Mouse (Mus musculus) G1E-ER4 (cell line): ENCODE results near the gene Gm49358. TPM values are rescaled to one million over a fixed set of nuclear protein-coding genes. Genes with fewer than 3 reads are reported as not detected.

Source experiments
- GATA1 ChIP-seq: IDR thresholded peaks from one replicate; pipeline ENCODE4 v1.8.0; 2012; ENCODE audit warnings: low read length, inconsistent platforms
- polyA plus RNA-seq: library from polyadenylated mRNA; stranded (reverse); fragments of >175 nt; gene quantifications from 2 replicates; pipeline ENCODE4 v1.2.3, GENCODE M21; 2012

Gm49358 gene
- polyA plus RNA-seq, 1 experiment: not detected

GRCm38 (mm10) chr10:86872591-86872990 lies 108.8 kb downstream of the Gm49358 start:
- TF ChIP-seq GATA1: no peak

DNA sequence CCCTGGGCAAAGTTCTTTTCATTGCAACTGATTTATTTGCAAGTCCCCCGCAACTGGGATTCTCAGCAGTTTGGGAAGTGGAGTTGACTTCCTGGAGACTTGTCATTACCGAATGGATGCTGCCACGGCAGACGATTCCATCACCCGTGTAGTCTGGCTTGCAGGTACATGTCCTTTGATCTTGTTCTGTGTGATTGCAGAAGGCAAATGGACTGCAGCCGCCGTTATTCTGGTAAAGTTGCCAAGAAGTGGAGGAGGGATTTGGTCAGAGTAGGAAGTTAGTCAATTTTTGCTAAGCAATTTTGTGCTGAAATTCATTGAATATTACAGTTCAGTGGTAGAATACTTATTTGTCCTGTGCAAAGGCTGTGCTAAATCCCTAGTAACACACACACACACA lies 114.9 kb downstream of the Gm49358 start:
- no peak for TF ChIP-seq GATA1

DNA sequence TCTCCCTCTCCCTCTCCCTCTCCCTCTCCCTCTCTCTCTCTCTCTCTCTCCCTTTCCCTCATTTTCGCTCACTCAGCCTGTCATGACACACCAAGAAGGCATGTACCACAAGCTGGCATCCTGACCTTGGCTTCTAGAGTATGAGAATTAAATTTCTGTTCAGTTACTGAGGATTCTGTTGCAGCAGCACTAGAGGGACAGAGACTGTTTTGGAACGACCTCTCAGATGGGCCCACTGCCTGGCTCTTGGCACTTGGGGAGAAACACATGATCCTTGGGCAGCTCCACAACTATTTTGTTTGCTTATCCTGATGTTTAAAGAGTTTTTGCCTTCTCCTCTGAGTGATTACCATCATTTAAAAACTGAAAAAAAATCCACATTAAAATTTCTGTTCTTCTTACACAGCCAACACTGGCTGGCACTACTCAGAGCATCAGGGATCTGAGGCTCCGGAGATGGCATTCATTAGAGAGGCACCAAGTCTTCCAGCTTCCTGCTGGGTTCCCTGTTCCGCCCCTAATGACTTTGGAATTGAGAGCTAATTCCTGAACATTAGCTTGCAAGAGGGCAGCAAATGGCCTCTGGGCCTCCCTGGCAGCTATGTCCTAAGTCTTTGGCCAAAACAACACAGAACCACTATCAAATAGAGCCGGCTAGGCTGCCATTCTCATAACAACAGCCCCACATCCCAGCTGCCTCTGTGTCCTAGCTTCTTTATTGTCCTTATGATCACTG lies 116.5 kb downstream of the Gm49358 start:
- no peak for TF ChIP-seq GATA1

DNA sequence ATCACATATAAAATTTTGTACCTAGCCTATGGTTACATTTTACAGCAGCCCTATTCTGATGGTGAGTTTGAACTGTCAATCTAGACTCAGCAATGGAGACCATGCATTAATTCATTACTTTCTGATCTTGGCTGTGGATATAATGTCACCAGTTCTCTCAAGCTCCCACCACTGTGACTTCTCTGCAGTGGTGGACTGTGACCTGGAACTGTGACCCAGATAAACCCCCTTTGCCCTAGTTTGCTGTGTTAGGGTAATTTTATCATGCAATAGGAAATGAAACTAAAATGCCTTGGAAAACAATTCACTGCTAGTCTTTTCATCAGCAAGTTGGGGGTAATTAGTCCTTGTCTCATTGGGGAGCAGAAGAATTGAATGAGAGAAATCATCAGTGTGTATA lies 117.7 kb downstream of the Gm49358 start:
- TF ChIP-seq GATA1: no peak

Other genes with a start within 250 kb of the Gm49358 start
- gene Hsp90b1, start 58.5 kb upstream of the Gm49358 start, polyA plus RNA-seq: 19.7 and 25.5 TPM in 2 replicates
- gene Ttc41, start 58.2 kb upstream of the Gm49358 start, polyA plus RNA-seq: 0.06 TPM in 2 replicates
- 2.9 and 6.7 TPM in 2 replicates for gene Nt5dc3, start 15.0 kb downstream of the Gm49358 start, polyA plus RNA-seq
- 0.03 TPM in 1 of 2 replicates, not detected in the other for gene Stab2, start 244.1 kb downstream of the Gm49358 start, polyA plus RNA-seq